Mouse (Mus musculus) fat pad, adult 2 months (tissue): ENCODE data around the gene Cst11.
A peak's percentile ranks its signal among the peaks of the same experiment; 100 is the strongest.
"Not testable (repeated sequence)": the region's sequence is repeated elsewhere in the genome, so short reads cannot be mapped to it uniquely, and the experiment has no call there.

Experiments
- DNase-seq: peaks from one replicate; pipeline ENCODE4 v3.0.0-alpha.2; 2011; ENCODE audit warnings: low read depth, low spot score; ENCODE audit errors: extremely low read depth

Gene Cst11

GRCm38 (mm10) chr2:148771397-148771796 lies at the start of gene Cst11:
TSS of gene Cst11 (minus strand) at chr2:148771497.
- DNase-seq = not testable (repeated sequence)

DNA sequence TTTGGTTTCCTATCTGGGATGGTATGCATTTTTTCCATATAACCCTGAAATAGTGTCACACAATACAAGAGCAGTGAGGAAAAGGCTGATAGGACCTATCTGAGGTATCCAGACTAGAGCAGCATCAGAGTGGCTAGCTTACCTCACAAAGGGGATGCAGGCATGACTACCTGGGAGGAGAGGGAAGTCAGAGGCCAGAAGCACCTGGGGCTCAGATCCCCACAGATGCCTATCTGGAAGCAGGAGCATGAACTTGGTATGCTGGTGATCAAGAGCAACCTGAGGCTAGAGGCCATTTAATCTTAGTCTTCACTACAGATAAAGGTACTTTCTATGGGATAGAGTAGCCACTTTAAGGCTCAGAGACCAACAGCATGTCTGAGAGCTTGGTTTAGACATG lies 48.6 kb upstream of the Cst11 start, which contains the start of gene Cst13:
Gene Cst13, plus strand, starts transcription at position 173 of the 400 bp plus-strand sequence.
- DNase-seq = no peak

- DNase-seq = no peak
Observed at GRCm38 (mm10) chr2:148806696-148807095, 35.4 kb upstream of the Cst11 start.

DNA sequence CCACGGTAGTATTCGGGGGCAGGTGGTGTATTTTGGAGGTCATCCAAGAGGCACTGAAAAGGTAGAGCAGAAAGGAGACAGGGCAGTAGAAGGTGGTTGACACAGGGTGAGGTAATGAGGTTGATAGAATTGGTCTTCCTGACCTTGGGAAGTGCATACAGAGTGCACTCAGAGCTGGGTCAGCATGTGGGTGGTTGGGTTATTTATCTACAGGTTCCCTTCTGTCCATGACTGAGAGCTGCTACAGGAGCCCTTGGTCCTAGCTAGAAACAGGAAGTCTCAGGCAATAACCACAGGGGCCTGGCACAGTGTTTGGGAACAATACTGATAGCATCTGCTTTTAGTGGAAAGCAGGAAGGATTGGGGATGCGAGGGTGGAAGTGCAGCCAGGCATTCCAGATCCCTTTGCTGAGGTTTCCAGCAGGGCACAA lies 30.2 kb upstream of the Cst11 start:
- DNase-seq = no peak

GRCm38 (mm10) chr2:148798485-148798884 lies 27.2 kb upstream of the Cst11 start, which contains the start of gene Cst8:
TSS of gene Cst8 (plus strand) at chr2:148798785.
- no peak for DNase-seq

- no peak for DNase-seq
Observed at GRCm38 (mm10) chr2:148789142-148789541, 17.8 kb upstream of the Cst11 start, which contains the start of gene Cst12. TSS of gene Cst12 (plus strand) at chr2:148789361.

DNA sequence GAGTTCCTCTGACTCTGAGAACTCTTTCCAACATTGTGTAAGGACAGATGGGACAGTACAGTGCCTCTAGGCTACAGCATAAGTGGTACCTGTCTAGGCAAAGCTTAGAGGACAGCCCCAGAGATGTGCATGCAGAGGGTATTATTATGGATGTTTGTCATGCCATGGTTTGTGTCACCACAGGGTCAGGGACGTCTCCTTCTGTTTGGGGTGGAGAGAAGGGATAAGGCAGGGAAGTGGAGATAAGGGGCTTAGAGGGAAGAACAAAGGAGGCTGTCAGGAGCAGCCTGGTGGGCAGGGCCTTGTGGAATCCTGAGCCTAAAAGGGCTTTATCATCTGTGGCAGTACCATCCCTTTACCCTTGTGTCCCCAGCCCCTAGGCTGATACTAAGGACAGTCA lies 10.4 kb upstream of the Cst11 start, which contains the start of gene 8030411F24Rik:
Gene 8030411F24Rik, plus strand, starts transcription at position 301 of the 400 bp plus-strand sequence.
- no peak for DNase-seq

- DNase-seq = no peak
Observed at GRCm38 (mm10) chr2:148763648-148764388, 7.5 kb downstream of the Cst11 start.

DNA sequence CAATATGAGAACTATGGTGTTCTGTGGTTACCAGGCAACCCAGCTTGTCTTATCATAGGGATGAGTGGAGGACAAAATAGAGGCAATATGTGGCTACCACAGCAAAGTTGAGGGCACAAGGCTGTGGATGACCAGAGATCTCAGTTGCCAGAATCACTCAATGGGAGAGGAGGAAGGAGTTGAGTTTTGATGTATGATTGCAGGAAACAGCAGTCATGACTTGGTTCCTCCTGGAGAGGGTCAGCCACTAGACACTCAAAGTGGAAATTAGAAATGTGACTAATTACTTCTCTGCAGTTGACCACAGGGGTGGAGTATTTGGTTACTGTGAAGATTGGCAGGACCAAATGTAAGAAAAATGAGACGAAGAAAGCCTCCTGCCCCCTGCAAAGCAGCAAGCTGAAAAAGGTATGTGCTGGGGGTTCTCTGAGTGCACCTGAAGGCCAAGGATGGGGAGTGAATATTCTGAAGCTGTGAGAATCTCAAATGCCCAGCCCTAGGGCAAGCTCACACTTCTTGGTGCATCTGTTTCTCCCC lies 16.9 kb downstream of the Cst11 start:
- no peak for DNase-seq

DNA sequence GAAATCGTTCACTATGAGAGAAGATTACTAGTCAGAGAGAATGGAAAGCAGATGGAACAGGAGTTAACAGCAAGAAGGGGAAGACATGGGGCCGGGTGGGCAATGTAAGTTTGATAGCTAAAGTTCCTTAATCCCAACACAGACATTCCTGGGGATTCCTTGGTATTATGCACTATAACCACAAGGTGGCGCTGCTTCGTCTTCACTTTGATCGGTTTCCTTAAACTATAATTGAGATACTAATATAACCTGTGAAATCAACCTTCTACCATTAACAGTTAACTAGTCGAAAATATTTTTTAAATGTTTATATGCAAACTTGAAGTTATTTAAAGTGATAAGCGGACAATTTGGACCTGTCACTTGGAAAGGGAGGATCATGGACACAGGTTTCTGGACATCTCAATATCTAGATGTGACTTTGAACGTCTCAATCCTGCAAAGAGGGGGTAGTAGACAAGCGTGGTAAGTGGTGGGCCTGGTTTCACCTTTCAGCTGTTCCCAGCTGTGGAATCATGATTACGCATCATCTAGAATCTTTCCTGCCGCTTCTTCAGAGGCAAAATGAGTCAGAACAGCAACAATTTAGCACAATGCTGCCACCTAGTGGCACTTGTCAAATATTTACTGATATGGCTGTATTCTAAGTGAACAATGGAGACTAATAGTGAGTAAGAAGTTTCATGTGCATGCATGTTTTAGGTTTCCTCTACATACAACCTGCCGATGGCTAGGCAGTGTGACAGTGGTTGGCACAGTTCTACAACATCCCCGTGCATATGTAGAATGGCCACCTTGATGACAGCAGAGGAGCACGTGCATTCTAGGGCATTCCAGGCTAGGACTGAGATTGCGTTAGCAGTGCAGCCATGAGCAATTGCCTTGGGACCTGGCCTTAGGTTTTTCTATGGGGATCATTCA lies 19.1 kb downstream of the Cst11 start:
- DNase-seq = no peak

DNA sequence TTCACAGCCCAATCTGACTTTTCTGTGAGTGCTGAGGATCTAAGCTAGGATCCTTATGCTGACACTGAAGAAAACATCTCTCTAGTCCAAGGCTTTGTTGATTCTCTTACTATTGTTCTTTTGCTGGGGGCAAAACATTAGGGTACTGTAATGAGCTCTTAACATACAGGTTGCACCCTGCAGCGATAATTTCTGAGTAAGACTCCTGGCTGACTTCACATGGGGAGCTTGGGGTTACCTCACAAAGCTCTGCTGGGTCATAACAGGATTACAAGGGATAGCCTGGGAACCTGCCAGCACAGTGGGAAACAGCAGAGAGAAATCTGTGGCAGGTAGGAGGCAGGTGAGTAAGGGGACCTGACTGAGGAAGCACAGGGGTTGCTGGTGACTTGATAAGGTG lies 21.2 kb downstream of the Cst11 start, which contains the start of gene Cstl1:
Gene Cstl1, plus strand, starts transcription at position 301 of the 400 bp plus-strand sequence.
- DNase-seq = no peak

DNA sequence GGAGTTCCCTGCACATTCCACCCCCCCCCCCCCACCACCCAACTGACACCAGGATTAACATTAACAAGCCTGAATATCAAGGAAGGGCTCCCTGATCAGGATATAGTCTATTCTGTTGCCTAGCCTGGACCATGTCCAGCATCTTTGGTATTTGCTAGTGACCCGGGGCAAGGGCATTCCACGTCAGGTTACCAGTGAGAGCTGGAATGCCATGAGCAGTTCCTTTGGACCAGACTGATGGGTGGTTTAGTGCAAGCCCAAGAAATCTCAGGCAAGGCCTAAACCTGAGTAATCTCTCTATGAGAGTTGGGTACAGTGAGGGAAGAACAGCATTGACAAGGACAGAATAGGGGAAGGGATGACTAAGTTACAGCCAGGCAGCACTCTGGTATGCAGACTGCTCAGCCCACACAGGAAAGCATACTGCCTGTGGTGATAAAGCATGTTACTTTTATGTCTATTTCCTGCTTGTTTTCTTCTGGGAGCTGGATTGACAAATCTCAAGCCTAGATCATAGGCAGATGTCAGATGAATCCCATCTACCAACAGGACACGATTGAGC lies 27.4 kb downstream of the Cst11 start:
- no peak for DNase-seq

DNA sequence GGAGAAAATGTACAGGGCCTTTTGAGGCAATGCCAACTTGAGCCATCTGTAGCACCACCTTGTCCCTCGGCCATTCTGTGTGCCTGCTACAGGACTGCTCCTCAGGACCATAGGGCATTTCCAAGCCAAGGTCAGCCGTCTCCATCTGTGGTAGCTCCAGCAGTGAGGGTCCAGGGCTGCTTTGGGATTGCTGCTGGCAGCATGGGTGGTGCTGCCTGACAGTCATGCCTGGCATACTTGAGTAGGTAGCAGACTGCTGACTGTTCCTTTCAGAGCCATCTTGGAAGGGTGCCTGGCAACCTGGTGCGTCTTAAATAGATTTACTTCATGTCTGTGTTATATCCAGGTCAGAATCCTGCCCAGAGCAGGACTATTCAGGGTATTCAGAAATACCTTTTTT lies 28.3 kb downstream of the Cst11 start:
- no peak for DNase-seq

DNA sequence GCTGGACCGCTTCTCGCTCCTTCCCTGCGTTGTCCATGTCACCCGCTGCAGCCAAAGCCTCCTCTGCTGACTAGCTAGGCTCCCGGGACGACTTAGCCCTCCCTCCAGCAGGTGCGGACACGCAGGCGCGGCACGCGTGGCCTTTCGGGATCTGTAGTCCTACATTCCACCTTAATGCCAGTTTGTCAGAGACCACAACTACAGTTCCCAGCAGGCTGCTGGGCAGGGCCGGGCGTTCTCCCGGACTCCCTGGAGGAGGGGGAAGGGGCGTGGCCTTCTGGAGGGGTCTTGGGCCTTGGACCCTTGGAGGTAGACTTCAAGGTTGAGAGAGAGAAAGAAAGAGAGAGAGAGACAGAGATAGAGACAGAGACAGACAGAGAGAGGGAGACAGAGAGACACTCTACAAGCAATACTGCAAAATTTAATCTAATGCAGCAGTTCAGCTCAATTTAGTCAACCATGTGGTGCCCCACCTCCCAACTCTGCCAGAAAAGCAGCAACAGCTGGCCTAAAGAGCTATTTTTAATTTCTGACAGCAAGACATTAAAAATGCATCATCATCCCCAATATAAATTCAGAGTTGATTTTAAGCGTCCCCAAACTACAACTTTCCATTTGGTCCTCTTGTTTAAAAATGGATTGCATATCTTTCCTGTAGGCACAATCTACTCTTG lies 38.8 kb downstream of the Cst11 start, which contains the start of gene Napb:
Gene Napb, minus strand, starts transcription at position 141 of the 674 bp plus-strand sequence.
- DNase-seq = peak; percentile 50

DNA sequence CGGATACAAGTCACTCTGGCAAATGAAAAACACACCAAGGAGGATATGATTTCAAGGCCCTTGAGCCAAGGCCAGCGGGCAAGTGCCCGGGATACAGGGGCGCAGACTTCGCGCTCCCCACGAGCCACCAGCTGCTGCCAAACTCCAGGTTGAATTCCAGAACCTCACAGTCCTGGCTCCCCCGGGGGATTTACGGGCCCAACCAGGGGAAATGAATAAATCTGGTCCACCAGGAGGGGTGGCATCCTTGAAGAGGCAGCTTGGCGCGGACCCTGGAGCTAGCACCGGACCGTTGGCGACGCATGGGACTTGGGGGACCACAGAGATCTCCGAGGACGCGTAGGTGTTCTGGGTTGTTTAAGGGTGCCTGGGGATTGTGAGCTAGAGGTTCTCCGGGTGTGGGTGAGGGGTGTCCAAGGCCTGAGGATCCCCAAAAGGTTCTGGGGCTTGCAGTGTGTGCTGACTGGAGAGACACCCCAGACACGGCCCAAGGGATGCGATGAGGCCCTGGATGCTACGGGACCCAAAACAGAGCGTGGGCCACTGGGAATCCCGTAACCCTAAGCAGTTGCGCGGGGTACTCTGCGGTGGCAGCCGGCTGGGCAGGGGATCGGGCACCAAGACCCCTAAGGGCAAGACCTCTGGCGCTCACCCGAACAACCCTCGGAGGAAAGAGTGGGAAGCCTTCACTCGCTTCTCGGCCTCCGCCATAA lies 39.5 kb downstream of the Cst11 start:
- DNase-seq = no peak

GRCm38 (mm10) chr2:148719271-148719995 lies 51.9 kb downstream of the Cst11 start:
- DNase-seq = no peak
